Mouse (Mus musculus) heart, embryonic 15.5 days (tissue): ENCODE data around the gene Btn1a1. TPM values are rescaled to one million over a fixed set of nuclear protein-coding genes. Genes with fewer than 3 reads are reported as not detected.

Experiments used
- ATAC-seq: fragments of 200-750 bp; cut with Nextera tagmentation; replicated peaks from 2 replicates; pipeline ENCODE4 v1.8.0; 2017; ENCODE audit warnings: low read depth, moderate TSS enrichment; ENCODE audit not compliant: insufficient number of reproducible peaks, insufficient read depth, low FRiP score
- H3K27ac ChIP-seq: fragments of 300-500 bp; sonication (generic); 2 replicates; pipeline ENCODE4 v1.5.1; 2015; ENCODE audit warnings: mild to moderate bottlenecking, inconsistent platforms
- H3K27me3 ChIP-seq: fragments of 300-500 bp; sonication (generic); 2 replicates; pipeline ENCODE4 v1.6.1; 2015; ENCODE audit warnings: inconsistent platforms
- H3K36me3 ChIP-seq: fragments of 300-500 bp; sonication (generic); 2 replicates; pipeline ENCODE4 v1.6.1; 2015; ENCODE audit warnings: mild to moderate bottlenecking, inconsistent platforms
- H3K4me1 ChIP-seq: fragments of 300-500 bp; sonication (generic); replicated peaks from 2 replicates; pipeline ENCODE4 v1.6.1; 2015; ENCODE audit warnings: inconsistent platforms
- H3K4me2 ChIP-seq: fragments of 300-500 bp; sonication (generic); 2 replicates; pipeline ENCODE4 v1.6.1; 2015; ENCODE audit warnings: inconsistent platforms, mild to moderate bottlenecking, moderate library complexity
- H3K4me3 ChIP-seq: fragments of 300-500 bp; sonication (generic); 2 replicates; pipeline ENCODE4 v1.5.1; 2015; ENCODE audit warnings: mild to moderate bottlenecking, inconsistent platforms
- H3K9ac ChIP-seq: fragments of 300-500 bp; sonication (generic); 2 replicates; pipeline ENCODE4 v1.6.1; 2015; ENCODE audit warnings: mild to moderate bottlenecking, inconsistent platforms
- H3K9me3 ChIP-seq: fragments of 300-500 bp; sonication (generic); replicated peaks from 2 replicates; pipeline ENCODE4 v1.6.1; 2016; ENCODE audit warnings: inconsistent platforms
- WGBS: fragments of 180-500 bp; shearing (Covaris S2); methylation state at CpG from one replicate; pipeline ENCODE4 v1.1.7; 2015; ENCODE audit warnings: mixed read lengths; 5-methylcytosine and 5-hydroxymethylcytosine counted together
- polyA plus RNA-seq: library from polyadenylated mRNA; unstranded; fragments of >200 nt; fragmentation: Nextera tagmentation; extraction: Ambion mirVana; gene quantifications from 2 replicates; pipeline ENCODE4 v1.2.1, GENCODE M21; 2015

Gene Btn1a1
- 0.85 and 1.4 TPM in 2 replicates for polyA plus RNA-seq

DNA sequence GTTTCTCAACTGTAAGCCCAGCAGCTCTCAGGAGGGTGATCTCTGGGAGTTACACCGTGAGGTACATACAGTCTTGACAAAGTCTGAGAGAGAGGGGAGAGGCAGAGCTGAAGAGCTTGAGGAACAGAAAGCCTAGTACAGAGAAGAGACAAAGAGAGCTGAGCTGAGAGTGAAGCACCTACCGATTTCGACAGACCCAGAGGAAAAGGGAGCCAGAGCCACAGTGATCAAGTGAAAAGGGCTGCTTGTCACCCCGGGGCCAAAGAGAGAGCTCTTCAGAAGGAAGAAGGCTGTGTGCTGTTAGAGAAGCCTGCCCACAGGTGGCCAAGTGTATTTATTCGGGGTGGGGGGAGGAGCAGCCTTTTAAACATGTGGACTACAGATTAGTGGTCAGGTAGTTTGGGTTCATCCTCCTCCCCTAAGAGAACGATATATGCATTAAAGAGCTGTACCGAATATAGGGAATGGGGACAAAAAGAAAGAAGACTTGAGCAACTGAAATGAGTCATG lies at the start of gene Btn1a1:
Gene Btn1a1, minus strand, starts transcription at position 302 of the 510 bp plus-strand sequence.
- Histone ChIP-seq H3K4me3 (peak within 1 kb of the TSS; percentile 66), H3K9me3 (no peaks in the 10 kb centered on the region), H3K4me1 (peaks cover 19% of the 10 kb centered on the region), H3K27ac (no peak within 1 kb of the TSS), H3K27me3 (no peaks in the 10 kb centered on the region), H3K9ac (peak within 1 kb of the TSS; percentile 61), H3K36me3 (no peaks in the 10 kb centered on the region), H3K4me2 (peak within 1 kb of the TSS; percentile 91)
- WGBS = 3% methylated on average over 7 of the region's 7 CpGs
- ATAC-seq = no peak

DNA sequence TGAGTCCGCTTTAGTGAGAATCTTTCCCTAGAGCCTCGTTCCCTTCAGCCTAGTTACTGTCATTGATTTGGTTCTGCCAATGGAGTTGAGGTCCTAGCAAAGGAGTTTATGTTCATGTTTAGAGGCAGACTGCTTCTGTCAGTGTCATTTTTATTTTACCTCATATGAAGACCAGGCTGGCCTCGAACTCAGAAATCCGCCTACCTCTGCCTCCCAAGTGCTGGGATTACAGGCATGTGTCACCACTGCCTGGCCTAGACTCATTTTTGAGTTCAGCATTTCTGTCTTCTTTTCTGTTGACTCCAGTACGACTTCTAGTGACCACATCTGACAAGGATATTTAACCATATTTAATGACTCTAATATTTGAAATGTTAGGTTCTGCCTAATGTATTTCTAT lies 49.6 kb upstream of the Btn1a1 start:
- no peak overlapping the region for H3K27ac ChIP-seq
- no peak overlapping the region for H3K9ac ChIP-seq
- WGBS = 73% methylated on average over 5 of the region's 5 CpGs
- no peak for ATAC-seq
- H3K36me3 ChIP-seq = no peaks in the 10 kb centered on the region
- H3K4me1 ChIP-seq = peaks cover 7% of the 10 kb centered on the region
- H3K4me2 ChIP-seq = no peak overlapping the region
- H3K4me3 ChIP-seq = no peak overlapping the region
- no peaks in the 10 kb centered on the region for H3K9me3 ChIP-seq
- H3K27me3 ChIP-seq = no peaks in the 10 kb centered on the region

DNA sequence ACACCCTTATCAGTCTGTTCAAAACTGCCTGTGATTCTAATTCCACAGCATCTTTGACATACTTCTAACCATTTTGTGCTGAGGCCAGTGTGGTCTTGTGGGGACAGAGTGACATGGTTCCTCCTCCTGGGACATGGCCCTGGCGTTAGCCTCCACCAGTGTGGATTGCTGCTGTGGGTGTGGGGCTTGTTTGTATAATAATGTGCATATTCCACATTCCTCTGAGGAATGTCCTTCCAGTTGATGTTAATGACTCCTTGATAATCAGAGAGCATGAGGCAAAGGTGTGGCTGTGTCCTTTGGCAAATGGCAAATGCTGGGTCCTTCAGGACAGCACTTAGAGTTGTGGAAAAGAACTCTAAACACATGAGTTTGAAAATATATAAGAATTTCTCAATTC lies 47.8 kb upstream of the Btn1a1 start:
- Histone ChIP-seq H3K36me3 (no peaks in the 10 kb centered on the region), H3K4me1 (peaks cover 10% of the 10 kb centered on the region), H3K4me3 (no peak overlapping the region), H3K27ac (no peak overlapping the region), H3K9me3 (no peaks in the 10 kb centered on the region), H3K9ac (no peak overlapping the region), H3K4me2 (no peak overlapping the region), H3K27me3 (no peaks in the 10 kb centered on the region)
- no peak for ATAC-seq
- 77% methylated on average over 1 of the region's 1 CpGs for WGBS

DNA sequence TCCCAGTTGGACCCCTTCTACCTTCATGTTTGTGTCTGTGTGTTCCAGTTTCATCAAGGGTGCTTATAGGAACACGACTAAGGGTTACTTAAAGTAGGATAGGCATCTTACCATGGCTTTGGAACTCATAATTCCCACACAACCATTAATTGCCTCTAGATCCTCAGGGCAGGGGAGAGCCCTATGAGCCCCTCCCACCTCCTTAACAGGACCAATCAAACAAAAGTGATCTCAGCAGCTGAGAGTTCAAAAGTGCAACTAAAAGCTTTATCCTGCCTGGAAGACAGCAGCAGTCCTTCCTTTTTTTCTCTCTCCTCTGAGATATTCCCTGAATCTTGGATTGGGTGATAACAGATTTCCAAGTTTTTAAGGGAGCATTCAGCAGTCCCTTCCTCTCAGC lies 44.4 kb upstream of the Btn1a1 start:
- H3K27ac ChIP-seq = no peak overlapping the region
- H3K4me2 ChIP-seq = no peak overlapping the region

DNA sequence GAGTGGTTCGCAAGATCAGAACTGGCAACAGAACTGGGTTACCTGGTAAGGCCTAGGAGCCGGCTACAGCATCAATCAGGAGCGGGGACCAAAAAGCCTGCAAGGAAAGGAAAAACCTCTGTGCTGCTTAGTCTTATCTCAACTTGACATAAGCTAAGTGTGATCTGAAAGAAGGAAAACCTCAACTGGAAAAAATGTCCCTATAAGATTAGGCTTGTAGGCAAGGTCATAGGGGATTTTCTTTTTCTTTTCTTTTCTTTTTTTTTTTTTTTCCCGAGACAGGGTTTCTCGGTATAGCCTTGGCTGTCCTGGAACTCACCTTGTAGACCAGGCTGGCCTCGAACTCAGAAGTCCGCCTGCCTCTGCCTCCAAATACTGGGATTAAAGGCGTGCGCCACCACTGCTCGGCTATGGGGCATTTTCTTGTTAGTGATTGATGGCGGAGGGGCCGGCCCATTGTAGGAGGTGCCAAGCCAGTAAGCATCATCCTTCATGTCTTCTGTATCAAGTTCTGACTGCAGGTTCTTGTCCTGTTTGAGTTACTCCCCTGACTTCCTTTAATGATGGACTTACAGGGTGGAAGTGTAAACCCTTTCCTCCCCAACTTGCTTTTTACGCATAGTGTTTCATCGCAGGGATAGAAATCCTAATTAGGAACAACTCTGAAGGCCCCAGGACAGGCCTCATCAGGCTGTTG lies 41.3 kb upstream of the Btn1a1 start:
- Histone ChIP-seq H3K27me3 (no peaks in the 10 kb centered on the region), H3K27ac (peak overlapping the region; percentile 51; the same call in 1 of the 2 replicates), H3K4me3 (0 out of 2 replicates have a peak overlapping the region, but pooled peaks have one; percentile 36), H3K9me3 (no peaks in the 10 kb centered on the region), H3K36me3 (no peaks in the 10 kb centered on the region), H3K4me2 (peak overlapping the region; percentile 62), H3K9ac (no peak overlapping the region), H3K4me1 (peaks cover 26% of the 10 kb centered on the region)
- no peak for ATAC-seq
- WGBS = 35% methylated on average over 14 of the region's 14 CpGs

More for the DNA sequence above, 44.4 kb upstream of the Btn1a1 start:
- no peak for ATAC-seq
- no peaks in the 10 kb centered on the region for H3K36me3 ChIP-seq
- no peaks in the 10 kb centered on the region for H3K9me3 ChIP-seq
- H3K4me3 ChIP-seq = no peak overlapping the region
- WGBS = 34% methylated on average over 1 of the region's 1 CpGs
- peaks cover 23% of the 10 kb centered on the region for H3K4me1 ChIP-seq
- no peak overlapping the region for H3K9ac ChIP-seq
- no peaks in the 10 kb centered on the region for H3K27me3 ChIP-seq

DNA sequence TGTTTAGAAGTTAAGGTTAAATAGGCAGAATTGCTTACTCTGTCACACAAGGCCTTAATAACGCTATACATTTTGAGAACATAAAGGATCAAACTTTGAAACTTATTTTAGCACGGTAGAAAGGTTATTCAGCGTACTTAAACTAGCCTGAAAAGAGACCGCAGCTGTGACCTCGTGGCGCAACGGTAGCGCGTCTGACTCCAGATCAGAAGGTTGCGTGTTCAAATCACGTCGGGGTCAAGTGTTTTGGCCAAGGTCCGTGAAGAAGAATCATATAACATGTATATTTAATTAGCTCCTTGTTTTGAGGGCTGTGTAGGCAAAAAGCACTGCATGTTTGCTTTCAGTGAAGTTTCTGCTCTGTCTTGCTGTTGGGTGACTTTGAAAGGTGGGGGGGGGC lies 40.6 kb upstream of the Btn1a1 start:
- Histone ChIP-seq H3K4me2 (peak overlapping the region; percentile 62), H3K4me3 (peak overlapping the region; percentile 36), H3K27me3 (no peaks in the 10 kb centered on the region), H3K9me3 (no peaks in the 10 kb centered on the region), H3K9ac (no peak overlapping the region), H3K4me1 (peaks cover 29% of the 10 kb centered on the region), H3K36me3 (no peaks in the 10 kb centered on the region), H3K27ac (peak overlapping the region; percentile 51; the same call in 1 of the 2 replicates)
- no peak for ATAC-seq
- 10% methylated on average over 13 of the region's 13 CpGs for WGBS

DNA sequence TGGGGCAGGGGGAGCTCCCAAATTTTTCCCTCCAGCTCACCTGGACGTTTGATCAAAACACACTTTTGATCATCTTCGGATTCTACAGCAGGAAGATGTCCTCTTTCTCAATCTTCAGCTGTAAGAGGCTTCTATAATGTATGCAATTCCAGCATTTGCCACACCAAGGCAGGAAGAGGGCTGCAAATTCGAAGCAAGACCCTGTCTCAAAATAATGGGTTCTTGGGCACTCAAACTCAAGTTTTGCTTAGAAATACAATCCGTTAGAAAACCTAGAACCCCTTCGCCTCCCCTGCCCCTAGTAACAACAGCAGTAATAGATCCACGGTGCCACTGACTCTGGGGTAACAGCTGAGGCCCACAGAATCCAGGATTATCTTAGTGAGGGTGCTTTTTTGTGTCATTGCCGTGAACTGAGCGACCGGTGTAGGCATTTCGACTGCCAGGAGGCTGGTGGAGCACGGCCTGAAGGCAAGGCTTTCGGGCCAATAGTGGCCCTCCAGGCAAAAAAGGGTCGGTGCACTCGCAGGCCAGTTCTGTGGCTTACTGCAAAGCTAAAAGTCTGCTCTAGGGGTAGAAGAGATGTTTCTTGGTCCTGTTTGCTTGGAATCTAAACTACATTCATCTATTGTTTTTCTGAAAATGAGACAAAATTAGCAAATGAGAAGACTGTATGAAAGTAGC lies 40.1 kb upstream of the Btn1a1 start:
- Histone ChIP-seq H3K27me3 (no peaks in the 10 kb centered on the region), H3K27ac (peak overlapping the region; percentile 51; the same call in 1 of the 2 replicates), H3K36me3 (no peaks in the 10 kb centered on the region), H3K9me3 (no peaks in the 10 kb centered on the region), H3K4me1 (peaks cover 29% of the 10 kb centered on the region), H3K4me2 (peak overlapping the region; percentile 62), H3K4me3 (peak overlapping the region; percentile 36), H3K9ac (no peak overlapping the region)
- no peak for ATAC-seq
- WGBS = 10% methylated on average over 14 of the region's 14 CpGs

DNA sequence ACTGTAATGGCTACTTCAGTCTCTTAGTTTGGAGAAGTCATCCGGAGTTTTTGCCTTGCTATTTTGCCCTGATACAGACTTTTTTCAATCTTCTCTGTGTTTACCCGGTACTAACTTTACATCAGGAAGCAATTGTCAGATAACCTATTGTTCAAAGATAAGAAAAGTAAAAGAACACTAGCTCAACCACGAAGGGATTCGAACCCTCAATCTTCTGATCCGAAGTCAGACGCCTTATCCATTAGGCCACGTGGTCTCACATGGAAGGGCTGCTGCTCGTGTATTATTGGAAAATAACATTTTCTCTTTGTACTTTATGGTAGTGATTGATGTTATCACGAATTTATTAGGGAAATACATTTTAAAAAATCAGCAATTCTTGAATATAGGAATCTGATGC lies 38.1 kb upstream of the Btn1a1 start:
- Histone ChIP-seq H3K27ac (no peak overlapping the region), H3K9ac (no peak overlapping the region), H3K4me1 (peaks cover 27% of the 10 kb centered on the region), H3K4me3 (no peak overlapping the region), H3K4me2 (no peak overlapping the region), H3K36me3 (no peaks in the 10 kb centered on the region), H3K9me3 (no peaks in the 10 kb centered on the region), H3K27me3 (no peaks in the 10 kb centered on the region)
- no peak for ATAC-seq
- WGBS = 5% methylated on average over 9 of the region's 9 CpGs

DNA sequence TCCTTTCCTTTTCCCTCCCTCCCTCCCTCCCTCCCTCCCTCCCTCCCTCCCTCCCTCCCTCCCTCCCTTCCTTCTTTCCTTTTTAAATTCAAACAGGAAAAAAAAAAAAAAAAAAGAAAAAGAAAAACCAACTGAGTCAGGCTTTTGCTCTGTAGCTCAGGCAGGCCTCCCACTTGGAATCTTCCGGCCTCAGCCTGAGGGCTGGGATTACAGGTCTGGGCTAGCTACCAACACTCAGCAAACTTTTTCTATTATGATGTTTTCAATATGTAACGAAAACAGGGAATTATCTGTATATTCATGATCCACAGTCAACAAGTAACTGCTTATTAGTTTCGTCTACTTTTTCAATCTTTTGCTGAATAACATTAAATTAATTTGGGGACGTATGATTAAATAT lies 37.2 kb upstream of the Btn1a1 start:
- Histone ChIP-seq H3K4me2 (no peak overlapping the region), H3K4me3 (no peak overlapping the region), H3K36me3 (no peaks in the 10 kb centered on the region), H3K27me3 (no peaks in the 10 kb centered on the region), H3K9me3 (no peaks in the 10 kb centered on the region), H3K4me1 (peaks cover 28% of the 10 kb centered on the region), H3K9ac (no peak overlapping the region), H3K27ac (no peak overlapping the region)
- ATAC-seq = no peak
- 65% methylated on average over 4 of the region's 4 CpGs for WGBS

DNA sequence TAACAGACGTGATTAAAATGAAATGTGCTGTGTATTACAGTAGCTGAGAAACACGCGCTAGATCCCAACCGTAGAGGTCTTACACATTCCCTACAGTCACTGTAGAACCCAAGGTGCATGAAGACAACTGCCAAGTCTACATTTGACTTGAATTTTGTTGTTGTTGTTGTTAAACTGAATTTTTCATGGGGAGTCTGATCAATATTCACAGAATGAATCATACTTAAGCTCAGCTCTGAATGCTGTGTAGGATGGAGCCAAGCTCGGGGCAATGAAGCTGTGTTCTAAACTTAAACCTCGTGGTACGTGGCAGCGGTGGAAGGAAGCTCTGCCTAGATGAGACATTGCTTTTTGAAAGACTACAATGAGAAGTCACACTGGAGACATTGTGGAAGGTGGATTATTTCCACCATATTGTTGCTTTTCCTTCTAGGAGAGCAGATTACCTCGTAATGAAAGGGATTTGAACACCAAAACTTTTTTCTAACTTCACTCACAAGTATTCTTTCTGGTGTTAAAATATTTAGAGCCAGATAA lies 36.4 kb upstream of the Btn1a1 start:
- Histone ChIP-seq H3K4me1 (peaks cover 28% of the 10 kb centered on the region), H3K36me3 (no peaks in the 10 kb centered on the region), H3K4me2 (peak overlapping the region; percentile 44), H3K9ac (no peak overlapping the region), H3K27ac (no peak overlapping the region), H3K27me3 (no peaks in the 10 kb centered on the region), H3K9me3 (no peaks in the 10 kb centered on the region), H3K4me3 (no peak overlapping the region; the same call in 1 of the 2 replicates)
- 37% methylated on average over 9 of the region's 9 CpGs for WGBS
- no peak for ATAC-seq

DNA sequence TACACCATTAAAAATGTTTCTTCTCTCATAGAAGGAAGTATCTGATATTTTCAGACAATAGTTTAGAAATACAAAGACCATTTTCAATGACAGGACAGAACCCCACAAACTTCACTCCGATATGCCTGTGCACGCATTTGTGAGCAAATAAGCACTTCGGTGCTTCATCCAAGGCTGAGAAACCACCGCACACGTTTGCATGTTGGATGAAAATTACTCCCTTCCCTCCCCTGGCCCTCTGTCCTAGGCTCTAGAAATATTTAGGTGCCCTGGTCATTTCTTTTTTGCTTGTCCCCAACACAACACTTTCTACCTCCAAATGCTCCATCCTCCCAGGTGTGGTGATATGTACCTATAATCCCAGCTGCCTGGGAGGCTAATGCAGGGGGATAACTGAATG lies 35.8 kb upstream of the Btn1a1 start:
- no peak for ATAC-seq
- Histone ChIP-seq H3K4me1 (peaks cover 26% of the 10 kb centered on the region), H3K4me2 (peak overlapping the region; percentile 44), H3K4me3 (peak overlapping the region; percentile 19; the same call in 1 of the 2 replicates), H3K27ac (no peak overlapping the region), H3K9me3 (no peaks in the 10 kb centered on the region), H3K36me3 (no peaks in the 10 kb centered on the region), H3K9ac (no peak overlapping the region), H3K27me3 (no peaks in the 10 kb centered on the region)
- 24% methylated on average over 5 of the region's 5 CpGs for WGBS
